ENCODE assay signal across 22 mouse cellular contexts in genomic region chr16:43400949-43401348, GRCm38 (mm10).
DNase-seq lines count a peak whose midpoint lies in the region; ATAC-seq and TF ChIP-seq lines count a peak whose summit lies in the region.
"Had no signal": no experiment of that assay in that cellular context is flagged by ENCODE, and none has a peak within 500 bp of the region (broad histone marks: within the 10 kb centered on the region; RNA-seq: fewer than 3 reads in every experiment).

No protein-coding gene starts in this region.

- peak overlapping the region; percentile 88 for H3K9ac ChIP-seq in CH12.LX (ENCODE audit: insufficient read depth, low read depth)
- H3K9ac ChIP-seq: embryonic facial prominence, embryonic 12.5 days; forebrain, embryonic 13.5 days; forebrain, embryonic 15.5 days; forebrain, postnatal 0 days had no signal

- TF ChIP-seq EP300 in CH12.LX (IDR thresholded peaks at IDR 0.05; ENCODE audit: low read length), result peak; percentile 70; the same call in 1 of the 2 replicates

- H3K27ac ChIP-seq in CH12.LX (ENCODE audit: insufficient read depth, low read depth), result peak overlapping the region; percentile 89
- H3K27ac ChIP-seq: embryonic facial prominence, embryonic 10.5 days; embryonic facial prominence, embryonic 12.5 days; forebrain, embryonic 13.5 days; forebrain, embryonic 15.5 days had no signal

- dilution Hi-C loops in CH12.LX (cut with MboI; ENCODE audit: extremely low pct_ligation_motif_present, extremely low pct_unique_long_range_greater_than_20kb, low sequenced_read_pairs), result no loop called here

- no peak overlapping the region for H3K4me3 ChIP-seq in CH12.LX (replicated peaks in 1 of 3; ENCODE audit: low read depth in 2 of 3, low read length in 2 of 3, poor library complexity in 1 of 3)
- H3K4me3 ChIP-seq: embryonic facial prominence, embryonic 10.5 days; embryonic facial prominence, embryonic 12.5 days; forebrain, embryonic 13.5 days; forebrain, embryonic 15.5 days had no signal

- peaks cover 16% of the 10 kb centered on the region for H3K79me2 ChIP-seq in CH12.LX (replicated peaks; ENCODE audit: control insufficient read depth, extremely low read depth, insufficient read depth, poor library complexity, severe bottlenecking)

- DNase-seq in CH12.LX (ENCODE audit: extremely low read depth), result no peak
- peak; percentile 58 for DNase-seq in adipocyte (ENCODE audit: low spot score)
- DNase-seq in right cerebral cortex, adult 2 months (ENCODE audit: low spot score in 2 of 2), result no peak
- DNase-seq in cerebellum, adult 9-11 months, result no peak
- DNase-seq: adrenal gland, adult 2 months; adrenal gland, postnatal 10 days; adrenal gland, postnatal 25 days; B cell, adult 2 months; cerebellum, adult 11 months; cerebellum, adult 18-20 months; cerebellum, adult 8-10 months; cerebellum, postnatal 10 days; cerebellum, postnatal 25 days; forebrain, postnatal 0 days had no signal

- peaks cover 11 to 56% of the 10 kb centered on the region in 2 experiments for H3K4me1 ChIP-seq in CH12.LX (ENCODE audit: control insufficient read depth in 1 of 2, insufficient read depth in 2 of 2)
- H3K4me1 ChIP-seq: embryonic facial prominence, embryonic 12.5 days; forebrain, embryonic 13.5 days; forebrain, embryonic 15.5 days had no signal

- ATAC-seq in megakaryocyte-erythroid progenitor cell, adult 5-6 weeks (replicated peaks; ENCODE audit: low FRiP score, low TSS enrichment, poor library complexity, severe bottlenecking), result no peak
- ATAC-seq: activated CD4-positive, CD25-positive, alpha-beta regulatory T cell, adult 4 months; CD4-positive, CD25-positive, alpha-beta regulatory T cell, adult 4 months; forebrain, embryonic 13.5 days; forebrain, embryonic 15.5 days; forebrain, postnatal 0 days; Patski had no signal

- H3K36me3 ChIP-seq in CH12.LX (replicated peaks in 1 of 2; ENCODE audit: control insufficient read depth in 1 of 2, insufficient read depth in 1 of 2, low read length in 1 of 2), result no peaks in the 10 kb centered on the region
- H3K36me3 ChIP-seq: embryonic facial prominence, embryonic 10.5 days; embryonic facial prominence, embryonic 12.5 days; forebrain, embryonic 15.5 days had no signal

- H3K27me3 ChIP-seq in CH12.LX (replicated peaks), result no peaks in the 10 kb centered on the region
- H3K27me3 ChIP-seq: embryonic facial prominence, embryonic 12.5 days; forebrain, embryonic 13.5 days; forebrain, embryonic 15.5 days; Patski had no signal

- TF ChIP-seq CTCF in CH12.LX (conservative IDR thresholded peaks at IDR 0.05 in 1 of 2, IDR thresholded peaks at IDR 0.05 in 1 of 2; ENCODE audit: low read depth in 2 of 2, low read length in 2 of 2), result no peak

- no peaks in the 10 kb centered on the region for H3K9me3 ChIP-seq in CH12.LX (replicated peaks; ENCODE audit: low read length)
- H3K9me3 ChIP-seq: embryonic facial prominence, embryonic 10.5 days; embryonic facial prominence, embryonic 12.5 days; forebrain, embryonic 13.5 days; forebrain, embryonic 15.5 days had no signal

- no peak for TF ChIP-seq RAD21 in CH12.LX (IDR thresholded peaks at IDR 0.05; ENCODE audit: low read depth, low read length)

- in situ Hi-C loops in CH12.LX (cut with MboI; ENCODE audit: low pct_ligation_motif_present, low pct_unique_long_range_greater_than_20kb, low sequenced_read_pairs), result no loop called here

- peak overlapping the region; percentile 45; the same call in 1 of the 2 replicates for H3K4me2 ChIP-seq in CH12.LX (ENCODE audit: insufficient read depth, low read depth, poor library complexity, severe bottlenecking)
- H3K4me2 ChIP-seq: embryonic facial prominence, embryonic 12.5 days; forebrain, embryonic 13.5 days; forebrain, embryonic 15.5 days had no signal

- no peak for TF ChIP-seq POLR2A in CH12.LX (IDR thresholded peaks at IDR 0.05; ENCODE audit: low read depth, low read length)

TF ChIP-seq in CH12.LX, 34 proteins besides CTCF, POLR2A, EP300 and RAD21:
- TF ChIP-seq MYC (IDR thresholded peaks at IDR 0.05; ENCODE audit: low read depth, low read length), result peak; percentile 32; the same call in 1 of the 2 replicates
- no peak for TF ChIP-seq NELFE (IDR thresholded peaks at IDR 0.05; ENCODE audit: low read depth, low read length)
- peak; percentile 40; the same call in 1 of the 2 replicates for TF ChIP-seq TBP (conservative IDR thresholded peaks at IDR 0.05; ENCODE audit: low read depth, low read length)
- TF ChIP-seq ZKSCAN1 (IDR thresholded peaks at IDR 0.05; ENCODE audit: borderline replicate concordance, low read depth, low read length), result no peak
- TF ChIP-seq MAFK (IDR thresholded peaks at IDR 0.05; ENCODE audit: insufficient replicate concordance, low read length), result no peak
- TF ChIP-seq MEF2A (IDR thresholded peaks at IDR 0.05; ENCODE audit: borderline replicate concordance, low read depth, low read length), result 0 out of 2 replicates have a peak, but pooled peaks have one; percentile 46
- no peak for TF ChIP-seq BHLHE40 (IDR thresholded peaks at IDR 0.05; ENCODE audit: low read depth, low read length)
- no peak for TF ChIP-seq CHD2 (IDR thresholded peaks at IDR 0.05; ENCODE audit: low read length)
- TF ChIP-seq JUND (conservative IDR thresholded peaks at IDR 0.05; ENCODE audit: low read depth, low read length), result peak; percentile 99
- no peak for TF ChIP-seq GABPA (IDR thresholded peaks at IDR 0.05; ENCODE audit: insufficient replicate concordance, low read depth, low read length)
- TF ChIP-seq POLR2AphosphoS2 (IDR thresholded peaks at IDR 0.05; ENCODE audit: low read depth, low read length), result no peak
- no peak for TF ChIP-seq MAZ (IDR thresholded peaks at IDR 0.05; ENCODE audit: low read depth, low read length)
- TF ChIP-seq ZNF384 (IDR thresholded peaks at IDR 0.05; ENCODE audit: low read depth, low read length), result no peak
- TF ChIP-seq UBTF (IDR thresholded peaks at IDR 0.05; ENCODE audit: low read depth, low read length), result no peak
- no peak for TF ChIP-seq TCF12 (IDR thresholded peaks at IDR 0.05; ENCODE audit: low read depth, low read length)
- no peak for TF ChIP-seq PAX5 (IDR thresholded peaks at IDR 0.05; ENCODE audit: low read length)
- TF ChIP-seq SIN3A (IDR thresholded peaks at IDR 0.05; ENCODE audit: low read length), result no peak; the same call in 1 of the 2 replicates
- TF ChIP-seq IRF4 (IDR thresholded peaks at IDR 0.05; ENCODE audit: low read depth, low read length), result peak; percentile 92
- TF ChIP-seq MXI1 (IDR thresholded peaks at IDR 0.05; ENCODE audit: low read depth, low read length), result no peak
- TF ChIP-seq HCFC1 (IDR thresholded peaks at IDR 0.05; ENCODE audit: low read depth, low read length), result no peak
- no peak for TF ChIP-seq ZMIZ1 (IDR thresholded peaks at IDR 0.05; ENCODE audit: low read depth, low read length)
- TF ChIP-seq ETS1 (conservative IDR thresholded peaks at IDR 0.05; ENCODE audit: low read depth, low read length), result peak; percentile 29
- peak; percentile 92 for TF ChIP-seq JUN (IDR thresholded peaks at IDR 0.05; ENCODE audit: insufficient read depth, low read depth, low read length)
- TF ChIP-seq USF1 (IDR thresholded peaks at IDR 0.05; ENCODE audit: low read depth, low read length), result no peak
- no peak for TF ChIP-seq E2F4 (IDR thresholded peaks at IDR 0.05; ENCODE audit: insufficient replicate concordance, low read depth, low read length)
- TF ChIP-seq USF2 (conservative IDR thresholded peaks at IDR 0.05; ENCODE audit: low read depth, low read length), result no peak
- no peak for TF ChIP-seq RCOR1 (conservative IDR thresholded peaks at IDR 0.05; ENCODE audit: low read depth, low read length)
- no peak for TF ChIP-seq KAT2A (IDR thresholded peaks at IDR 0.05; ENCODE audit: insufficient replicate concordance, low read length)
- TF ChIP-seq NRF1 (IDR thresholded peaks at IDR 0.05; ENCODE audit: low read depth, low read length), result no peak
